Mouse (Mus musculus): ENCODE measurements around the gene Atp6v0c. TPM values are rescaled to one million over a fixed set of nuclear protein-coding genes. Genes with fewer than 3 reads are reported as not detected.

Atp6v0c gene
- polyA plus RNA-seq, 1 experiment from 2014 or later: 1,362 TPM

DNA sequence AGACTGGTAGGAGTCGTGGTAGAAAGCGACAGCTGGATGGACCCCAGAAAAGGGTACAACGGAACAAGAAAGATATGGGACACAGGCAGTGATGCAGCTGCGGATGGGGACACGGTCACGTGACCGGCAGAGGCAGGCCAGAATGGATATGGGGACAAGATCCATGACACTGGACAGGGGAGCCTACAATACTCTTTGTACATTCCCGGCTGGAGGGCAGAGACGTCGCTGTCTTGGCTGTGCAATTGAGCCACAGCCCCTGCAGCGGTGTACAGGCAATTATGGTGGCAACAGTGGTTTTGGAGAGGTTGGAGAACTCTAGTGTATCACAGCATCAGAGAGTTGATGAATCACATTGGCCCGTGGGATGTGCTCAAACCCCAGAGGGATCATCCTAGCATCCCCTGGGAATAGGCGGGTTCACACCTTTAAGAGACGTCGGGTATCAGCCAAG lies 36.4 kb upstream of the Atp6v0c start:
- no peak for TF ChIP-seq CTCF (IDR thresholded peaks at IDR 0.05; ENCODE audit: low read depth)
- H3K4me1 ChIP-seq (replicated peaks; ENCODE audit: control insufficient read depth, insufficient read depth, low read length): peaks cover 13% of the 10 kb centered on the region
- no peak; the same call in 1 of the 2 replicates for ATAC-seq
- WGBS: 6% methylated on average over 15 of the region's 15 CpGs
- peak overlapping the region; percentile 97 for H3K4me2 ChIP-seq (replicated peaks; ENCODE audit: low read depth)
- no peak overlapping the region for H3K9ac ChIP-seq (ENCODE audit: low read depth, low read length)
- H3K27ac ChIP-seq (ENCODE audit: low read depth, low read length): peak overlapping the region; percentile 75; the same call in 1 of the 2 replicates
- H3K36me3 ChIP-seq (ENCODE audit: control insufficient read depth, insufficient read depth): no peaks in the 10 kb centered on the region; the same call in 1 of the 2 replicates
- H3K27me3 ChIP-seq (replicated peaks; ENCODE audit: control insufficient read depth, insufficient read depth, low read length): peaks cover 10% of the 10 kb centered on the region; the same call in 1 of the 2 replicates
- H3K9me3 ChIP-seq (ENCODE audit: control insufficient read depth): no peaks in the 10 kb centered on the region
- peak overlapping the region; percentile 63 for H3K4me3 ChIP-seq (ENCODE audit: low read depth, low read length)

DNA sequence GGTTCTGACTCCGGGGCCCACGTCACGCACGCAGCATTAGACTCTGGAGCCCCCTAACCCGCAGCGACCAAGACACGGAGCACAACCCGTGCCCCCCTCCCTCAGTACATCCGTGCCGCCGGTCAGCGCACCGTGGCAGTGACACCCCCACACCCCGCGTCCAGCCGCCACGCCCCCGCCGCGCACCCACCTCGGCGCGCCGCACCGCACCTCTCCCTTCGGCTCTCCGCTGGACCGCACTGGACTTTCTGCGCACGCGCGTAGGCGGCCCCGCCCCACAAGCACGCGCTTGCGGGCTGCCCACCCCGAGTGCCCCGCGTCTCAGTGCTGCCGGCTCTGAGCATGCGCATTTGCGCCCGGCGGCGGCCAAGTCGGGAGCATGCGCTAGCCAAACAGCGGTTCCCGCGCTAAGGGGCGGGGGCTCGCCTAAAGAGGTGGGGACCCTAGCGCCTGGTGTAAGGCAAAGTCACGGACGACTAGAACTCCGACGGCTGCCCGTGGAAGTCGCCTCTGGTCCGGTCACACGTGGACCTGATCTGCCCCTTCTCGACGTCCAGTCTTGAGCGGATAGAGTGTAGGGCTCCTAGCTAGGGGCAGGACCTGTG lies 35.9 kb upstream of the Atp6v0c start, which contains the start of gene Tbc1d24:
Tbc1d24 (minus strand) TSS at position 279 of the 605 bp plus-strand sequence.
- Histone ChIP-seq H3K27me3 (replicated peaks; ENCODE audit: control insufficient read depth, insufficient read depth, low read length) (peaks cover 10% of the 10 kb centered on the region; the same call in 1 of the 2 replicates), H3K4me1 (replicated peaks; ENCODE audit: control insufficient read depth, insufficient read depth, low read length) (peaks cover 18% of the 10 kb centered on the region), H3K27ac (ENCODE audit: low read depth, low read length) (peak within 1 kb of the TSS; percentile 75), H3K36me3 (ENCODE audit: control insufficient read depth, insufficient read depth) (no peaks in the 10 kb centered on the region; the same call in 1 of the 2 replicates), H3K9ac (ENCODE audit: low read depth, low read length) (peak within 1 kb of the TSS; percentile 41), H3K9me3 (ENCODE audit: control insufficient read depth) (no peaks in the 10 kb centered on the region), H3K4me2 (replicated peaks; ENCODE audit: low read depth) (peak within 1 kb of the TSS; percentile 97), H3K4me3 (ENCODE audit: low read depth, low read length) (peak within 1 kb of the TSS; percentile 63)
- no peak for TF ChIP-seq CTCF (IDR thresholded peaks at IDR 0.05; ENCODE audit: low read depth)
- peak; percentile 46 for ATAC-seq
- WGBS: under 1% methylated on average over 64 of the region's 65 CpGs

DNA sequence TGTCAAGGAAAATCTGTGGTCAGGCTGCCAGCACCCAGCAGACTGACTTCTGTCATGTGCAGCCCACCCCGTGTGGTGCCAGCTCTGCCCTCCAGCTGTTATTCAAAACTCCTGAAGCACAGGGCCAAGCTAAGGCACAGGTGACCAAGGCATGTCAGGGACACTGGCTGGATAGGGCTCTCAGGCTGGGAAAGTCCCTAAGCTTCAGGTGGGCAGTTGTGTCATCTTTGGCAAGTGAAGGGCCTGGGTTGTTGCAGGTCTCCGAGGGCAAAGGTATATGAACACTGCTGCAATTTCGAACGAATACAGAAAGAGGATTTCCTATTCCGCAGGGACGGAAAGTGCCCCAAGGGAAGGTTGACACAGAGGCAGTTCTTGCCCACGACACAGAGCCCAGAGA lies 35.3 kb upstream of the Atp6v0c start:
- H3K4me2 ChIP-seq (replicated peaks; ENCODE audit: low read depth): peak overlapping the region; percentile 97
- peak overlapping the region; percentile 75 for H3K27ac ChIP-seq (ENCODE audit: low read depth, low read length)
- WGBS: 9% methylated on average over 7 of the region's 7 CpGs
- no peaks in the 10 kb centered on the region for H3K9me3 ChIP-seq (ENCODE audit: control insufficient read depth)
- ATAC-seq: no peak
- no peak for TF ChIP-seq CTCF (IDR thresholded peaks at IDR 0.05; ENCODE audit: low read depth)
- no peaks in the 10 kb centered on the region; the same call in 1 of the 2 replicates for H3K36me3 ChIP-seq (ENCODE audit: control insufficient read depth, insufficient read depth)
- H3K4me3 ChIP-seq (ENCODE audit: low read depth, low read length): peak overlapping the region; percentile 63
- H3K9ac ChIP-seq (ENCODE audit: low read depth, low read length): peak overlapping the region; percentile 41; the same call in 1 of the 2 replicates
- H3K27me3 ChIP-seq (replicated peaks; ENCODE audit: control insufficient read depth, insufficient read depth, low read length): peaks cover 10% of the 10 kb centered on the region; the same call in 1 of the 2 replicates
- H3K4me1 ChIP-seq (replicated peaks; ENCODE audit: control insufficient read depth, insufficient read depth, low read length): peaks cover 18% of the 10 kb centered on the region

DNA sequence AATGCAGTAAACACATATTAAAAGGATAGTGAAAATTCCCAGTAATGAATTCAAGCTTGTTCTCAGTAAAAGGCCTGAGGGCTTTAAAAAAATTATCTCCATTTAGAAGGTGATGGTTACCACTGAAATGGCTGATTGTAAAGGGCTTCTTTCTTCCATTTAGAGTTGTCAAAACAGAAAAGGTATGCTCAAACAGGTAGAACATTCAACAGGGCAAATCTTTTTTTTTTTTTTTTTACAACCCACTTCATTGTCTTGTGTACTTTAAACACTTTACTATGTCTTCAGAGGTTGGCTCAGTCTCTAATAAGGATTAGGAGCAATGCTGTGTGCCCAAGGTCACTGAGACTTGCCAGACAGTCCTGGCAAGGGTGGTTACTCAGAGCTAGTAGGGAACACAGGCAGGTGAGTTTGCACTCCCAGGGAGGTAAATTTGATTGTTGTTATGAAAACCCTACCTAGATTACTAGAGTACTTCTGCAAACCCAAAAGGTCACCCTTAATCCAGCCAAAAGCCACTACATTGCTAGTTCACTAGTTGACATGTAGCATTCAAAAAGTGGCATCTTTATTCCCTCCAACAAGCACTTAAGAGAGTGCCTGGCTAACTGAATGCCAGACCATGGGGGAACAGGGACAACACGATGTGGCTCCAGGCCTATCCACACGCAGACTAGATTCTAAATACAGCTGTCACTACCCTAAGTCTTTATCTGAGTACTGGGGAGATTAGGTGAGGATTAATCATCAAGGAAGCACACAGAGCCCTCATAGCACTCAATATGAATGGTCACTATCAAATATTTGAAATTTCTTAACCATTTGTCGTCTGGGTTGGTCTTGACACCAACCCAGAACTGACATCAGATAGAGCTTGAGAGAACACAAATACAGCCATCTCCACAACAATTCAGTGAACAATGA lies 34.4 kb upstream of the Atp6v0c start:
- Histone ChIP-seq H3K9me3 (ENCODE audit: control insufficient read depth) (no peaks in the 10 kb centered on the region), H3K27ac (ENCODE audit: low read depth, low read length) (peak overlapping the region; percentile 46; the same call in 1 of the 2 replicates), H3K4me3 (ENCODE audit: low read depth, low read length) (no peak overlapping the region), H3K4me1 (replicated peaks; ENCODE audit: control insufficient read depth, insufficient read depth, low read length) (peaks cover 18% of the 10 kb centered on the region), H3K4me2 (replicated peaks; ENCODE audit: low read depth) (peak overlapping the region; percentile 97), H3K9ac (ENCODE audit: low read depth, low read length) (no peak overlapping the region), H3K36me3 (ENCODE audit: control insufficient read depth, insufficient read depth) (no peaks in the 10 kb centered on the region; the same call in 1 of the 2 replicates), H3K27me3 (replicated peaks; ENCODE audit: control insufficient read depth, insufficient read depth, low read length) (peaks cover 10% of the 10 kb centered on the region; the same call in 1 of the 2 replicates)
- no peak for TF ChIP-seq CTCF (IDR thresholded peaks at IDR 0.05; ENCODE audit: low read depth)
- 34% methylated on average over 3 of the region's 3 CpGs for WGBS
- no peak for ATAC-seq

DNA sequence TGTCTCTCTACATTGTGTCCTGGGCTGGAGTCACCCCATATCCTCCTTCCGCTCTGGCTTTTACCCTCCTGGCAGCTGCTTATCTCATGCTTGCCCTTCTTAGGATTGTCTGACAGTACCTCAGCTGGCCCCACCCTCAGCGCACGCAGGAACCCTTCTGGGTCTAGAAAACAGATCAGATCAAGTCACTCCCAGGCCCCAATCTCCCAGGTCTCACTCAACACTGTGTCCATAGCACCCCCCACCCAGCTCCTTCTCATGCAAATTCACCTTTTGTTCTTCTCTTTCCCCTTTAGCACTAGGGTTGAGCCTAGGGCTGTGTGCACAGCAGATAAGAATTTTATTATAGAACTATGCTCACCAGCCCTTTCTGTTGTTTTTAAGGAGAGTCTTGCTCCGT lies 33.6 kb upstream of the Atp6v0c start:
- Histone ChIP-seq H3K9me3 (ENCODE audit: control insufficient read depth) (no peaks in the 10 kb centered on the region), H3K4me2 (replicated peaks; ENCODE audit: low read depth) (peak overlapping the region; percentile 38), H3K27ac (ENCODE audit: low read depth, low read length) (peak overlapping the region; percentile 46), H3K4me3 (ENCODE audit: low read depth, low read length) (no peak overlapping the region), H3K27me3 (replicated peaks; ENCODE audit: control insufficient read depth, insufficient read depth, low read length) (peaks cover 10% of the 10 kb centered on the region; the same call in 1 of the 2 replicates), H3K36me3 (ENCODE audit: control insufficient read depth, insufficient read depth) (no peaks in the 10 kb centered on the region; the same call in 1 of the 2 replicates), H3K4me1 (replicated peaks; ENCODE audit: control insufficient read depth, insufficient read depth, low read length) (peaks cover 18% of the 10 kb centered on the region), H3K9ac (ENCODE audit: low read depth, low read length) (no peak overlapping the region)
- 0 out of 2 replicates have a peak, but pooled peaks have one; percentile 2 for ATAC-seq
- WGBS: 24% methylated on average over 4 of the region's 4 CpGs
- no peak for TF ChIP-seq CTCF (IDR thresholded peaks at IDR 0.05; ENCODE audit: low read depth)
